Mouse (Mus musculus) forebrain, postnatal 0 days (tissue): ENCODE results near the gene Smap2. TPM values are rescaled to one million over a fixed set of nuclear protein-coding genes. Genes with fewer than 3 reads are reported as not detected.

Source experiments
- ATAC-seq: fragments of 200-750 bp; cut with Nextera tagmentation; 2 replicates; pipeline ENCODE4 v1.8.0; 2017; ENCODE audit warnings: mild to moderate bottlenecking, moderate library complexity
- DNase-seq: peaks from one replicate; pipeline ENCODE4 v3.0.0-alpha.2; 2015
- H3K27ac ChIP-seq: fragments of 300-500 bp; sonication (generic); 2 replicates; pipeline ENCODE4 v1.5.1; 2014; ENCODE audit warnings: low read depth, mild to moderate bottlenecking, antibody characterized with exemption, low read length, moderate library complexity, mixed read lengths
- H3K27me3 ChIP-seq: fragments of 300-500 bp; sonication (generic); 2 replicates; pipeline ENCODE4 v1.6.1; 2014; ENCODE audit warnings: mild to moderate bottlenecking, low read length, mixed read lengths; ENCODE audit not compliant: insufficient read depth
- H3K36me3 ChIP-seq: fragments of 300-500 bp; sonication (generic); 2 replicates; pipeline ENCODE4 v1.6.1; 2014; ENCODE audit warnings: mild to moderate bottlenecking, moderate library complexity; ENCODE audit not compliant: insufficient read depth
- H3K4me1 ChIP-seq: fragments of 300-500 bp; sonication (generic); 2 replicates; pipeline ENCODE4 v1.6.1; 2014; ENCODE audit warnings: antibody characterized with exemption; ENCODE audit not compliant: insufficient read depth
- H3K4me2 ChIP-seq: fragments of 300-500 bp; sonication (generic); 2 replicates; pipeline ENCODE4 v1.6.1; 2014; ENCODE audit warnings: low read depth, mild to moderate bottlenecking, moderate library complexity
- H3K4me3 ChIP-seq: fragments of 300-500 bp; sonication (generic); 2 replicates; pipeline ENCODE4 v1.5.1; 2014; ENCODE audit warnings: low read depth, low read length, mixed read lengths
- H3K9ac ChIP-seq: fragments of 300-500 bp; sonication (generic); 2 replicates; pipeline ENCODE4 v1.6.1; 2014; ENCODE audit warnings: mild to moderate bottlenecking
- H3K9me3 ChIP-seq: fragments of 300-500 bp; sonication (generic); 2 replicates; pipeline ENCODE4 v1.6.1; 2016; ENCODE audit warnings: low read length
- CTCF ChIP-seq: sonication (generic); IDR thresholded peaks from 2 replicates; pipeline ENCODE4 v1.5.1; 2016; ENCODE audit warnings: antibody characterized with exemption, control low read depth, low read depth
- WGBS: fragments of 180-500 bp; shearing (Covaris S2); extraction: QIAGEN DNeasy Blood & Tissue Kit; methylation state at CpG from one replicate; pipeline ENCODE4 v1.1.7; 2014; 5-methylcytosine and 5-hydroxymethylcytosine counted together
- microRNA-seq, 2 experiments: library from miRNA; unstranded; fragments of <30 nt; microRNA quantifications; one replicate each; pipeline ENCODE4; 2016
- polyA plus RNA-seq: library from polyadenylated mRNA; unstranded; fragments of >200 nt; fragmentation: Nextera tagmentation; extraction: Ambion mirVana; gene quantifications from 2 replicates; pipeline ENCODE4 v1.2.1, GENCODE M21; 2015
- total RNA-seq: library from RNA; depleted of rRNA; stranded (reverse); fragments of >200 nt; gene quantifications from 2 replicates; pipeline ENCODE4 v1.2.3, GENCODE M21; 2014; rRNA removed

Gene Smap2
- total and polyA plus RNA-seq, 2 experiments from 2014 or later: 49.7 to 92.0 TPM

DNA sequence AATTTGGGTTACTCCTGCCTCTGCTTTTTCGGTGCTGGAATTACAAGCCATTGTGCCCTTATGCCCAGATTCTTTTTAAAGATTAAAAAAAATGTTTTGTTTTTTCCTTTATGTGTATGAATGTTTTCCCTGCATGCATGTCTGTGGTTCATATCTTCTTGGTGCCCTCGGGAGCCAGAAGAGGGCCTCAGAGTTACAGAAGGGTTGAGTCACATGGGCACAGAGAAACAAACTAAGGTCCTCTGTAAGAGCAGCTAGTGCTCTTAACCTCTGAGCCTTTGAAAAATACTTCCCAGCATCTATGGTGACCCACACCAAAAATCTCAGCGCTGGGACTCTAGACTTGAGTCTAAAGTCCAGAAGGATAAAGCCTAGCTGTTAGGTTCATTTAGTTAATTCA lies 91.7 kb downstream of the Smap2 start:
- Histone ChIP-seq H3K4me1 (no peaks in the 10 kb centered on the region), H3K36me3 (peaks cover 19% of the 10 kb centered on the region), H3K27me3 (no peaks in the 10 kb centered on the region), H3K4me3 (peak overlapping the region; percentile 61), H3K9me3 (peaks cover 17% of the 10 kb centered on the region; the same call in 1 of the 2 replicates), H3K4me2 (peak overlapping the region; percentile 76), H3K9ac (peak overlapping the region; percentile 87), H3K27ac (peak overlapping the region; percentile 94)
- peak; percentile 60 for ATAC-seq
- DNase-seq: peak; percentile 60
- TF ChIP-seq CTCF: peak; percentile 36; the same call in 1 of the 2 replicates
- WGBS: 19% methylated on average over 3 of the region's 3 CpGs

DNA sequence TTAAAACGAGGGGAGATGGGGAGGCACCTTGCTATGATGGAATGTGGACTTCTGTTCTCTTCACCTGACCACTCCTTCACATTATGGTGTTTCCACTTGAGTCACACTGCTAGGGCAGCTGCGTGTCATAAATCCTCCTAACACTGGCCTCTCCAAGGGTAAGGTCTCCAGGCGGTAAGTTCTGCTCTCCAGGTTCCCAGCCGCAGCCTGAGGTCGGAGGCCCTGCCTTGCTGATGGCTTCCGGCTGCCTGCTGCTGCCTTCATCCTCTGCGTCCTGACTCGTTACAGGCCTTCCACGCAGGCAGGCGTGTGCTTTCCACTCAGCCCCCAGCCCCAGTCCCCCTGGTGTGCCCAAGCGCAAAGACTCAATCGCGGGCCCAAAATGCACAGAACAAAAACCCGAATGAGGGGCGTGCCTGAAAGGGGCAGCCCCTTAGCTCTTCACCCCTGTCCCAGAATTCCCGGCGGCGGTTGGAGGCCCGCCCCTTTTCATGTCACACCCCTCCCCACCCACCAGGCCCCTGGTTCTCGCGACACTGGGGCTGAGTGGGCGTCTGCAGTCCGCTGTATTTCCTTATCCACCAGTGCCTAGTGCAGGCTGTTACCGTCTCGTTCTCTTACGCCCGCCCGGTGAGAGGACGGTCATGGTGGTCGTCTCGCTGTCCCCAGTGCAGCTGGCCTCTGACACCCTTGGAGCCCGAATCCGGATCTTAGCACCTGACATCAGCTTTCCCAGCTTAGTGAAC lies 92.3 kb downstream of the Smap2 start, which contains the start of gene Exo5:
Gene Exo5 (minus strand): TSS at position 464 of the 746 bp plus-strand sequence.
- H3K27ac ChIP-seq: peak within 1 kb of the TSS; percentile 94
- ATAC-seq (peak; percentile 99), DNase-seq (peak; percentile 95)
- peak within 1 kb of the TSS; percentile 87 for H3K9ac ChIP-seq
- H3K4me3 ChIP-seq: peak within 1 kb of the TSS; percentile 61
- H3K9me3 ChIP-seq: peaks cover 23% of the 10 kb centered on the region; the same call in 1 of the 2 replicates
- H3K36me3 ChIP-seq: peaks cover 26% of the 10 kb centered on the region
- no peaks in the 10 kb centered on the region for H3K4me1 ChIP-seq
- H3K27me3 ChIP-seq: no peaks in the 10 kb centered on the region
- 0 out of 2 replicates have a peak, but pooled peaks have one; percentile 0 for TF ChIP-seq CTCF
- H3K4me2 ChIP-seq: peak within 1 kb of the TSS; percentile 76
- under 1% methylated on average over 33 of the region's 33 CpGs for WGBS

DNA sequence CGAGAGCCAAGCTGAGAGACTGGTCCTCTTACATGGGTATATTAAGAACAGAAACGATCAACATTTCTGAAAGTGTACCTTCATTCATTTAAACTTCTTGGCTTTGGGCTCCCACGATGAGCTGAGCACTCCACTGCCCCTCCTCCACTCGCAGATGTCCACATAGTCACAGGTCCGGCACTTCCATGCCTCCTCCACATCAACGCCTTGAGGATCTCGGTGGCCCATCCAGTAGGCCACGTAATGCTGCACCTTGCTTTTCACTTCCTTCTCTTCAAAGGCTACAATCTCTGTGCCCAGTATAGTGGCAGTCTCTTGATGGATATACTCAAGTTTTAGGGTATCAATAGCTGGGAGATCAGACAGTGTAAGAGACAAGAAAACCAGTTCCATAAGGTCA lies 95.6 kb downstream of the Smap2 start:
- Histone ChIP-seq H3K4me3 (no peak overlapping the region), H3K27me3 (no peaks in the 10 kb centered on the region), H3K36me3 (peaks cover 27% of the 10 kb centered on the region), H3K9me3 (peaks cover 23% of the 10 kb centered on the region; the same call in 1 of the 2 replicates), H3K9ac (no peak overlapping the region), H3K4me1 (no peaks in the 10 kb centered on the region), H3K27ac (no peak overlapping the region), H3K4me2 (no peak overlapping the region)
- DNase-seq: no peak
- WGBS: 97% methylated on average over 8 of the region's 8 CpGs
- TF ChIP-seq CTCF: no peak
- ATAC-seq: no peak

Small RNA genes within 50 kb of the gene (microRNA-seq; reads per million reads assigned to microRNA genes)
- gene Mir7015: 0 to 0.73 reads per million in 2 experiments

Other genes starting within 250 kb of the Smap2 start
- gene Nfyc, start 185.7 kb downstream of the Smap2 start, total RNA-seq: 72.7 and 78.2 TPM in 2 replicates
- 74.6 and 81.4 TPM in 2 replicates for gene Nfyc, start 185.7 kb downstream of the Smap2 start, polyA plus RNA-seq
- gene Rims3, start 162.4 kb downstream of the Smap2 start, total RNA-seq: 68.2 and 86.1 TPM in 2 replicates
- gene Rims3, start 162.4 kb downstream of the Smap2 start, polyA plus RNA-seq: 14.7 and 21.7 TPM in 2 replicates
- gene Exo5, start 92.2 kb downstream of the Smap2 start, total RNA-seq: 15.6 and 15.7 TPM in 2 replicates
- gene Exo5, start 92.2 kb downstream of the Smap2 start, polyA plus RNA-seq: 16.0 and 18.7 TPM in 2 replicates
- gene Zfp69, start 65.5 kb downstream of the Smap2 start, total RNA-seq: 2.6 and 3.1 TPM in 2 replicates
- gene Zfp69, start 65.5 kb downstream of the Smap2 start, polyA plus RNA-seq: 2.5 and 4.5 TPM in 2 replicates
- 28.1 and 29.8 TPM in 2 replicates for gene Col9a2, start 22.1 kb upstream of the Smap2 start, total RNA-seq
- 8.2 and 9.1 TPM in 2 replicates for gene Col9a2, start 22.1 kb upstream of the Smap2 start, polyA plus RNA-seq
- 14.2 and 20.5 TPM in 2 replicates for gene Zmpste24, start 81.0 kb upstream of the Smap2 start, total RNA-seq
- gene Zmpste24, start 81.0 kb upstream of the Smap2 start, polyA plus RNA-seq: 13.0 and 16.1 TPM in 2 replicates
- gene Tmco2, start 92.0 kb upstream of the Smap2 start, total RNA-seq: not detected in 2 replicates
- not detected in 2 replicates for gene Tmco2, start 92.0 kb upstream of the Smap2 start, polyA plus RNA-seq
- gene Rlf, start 197.8 kb upstream of the Smap2 start, total RNA-seq: 41.0 and 42.9 TPM in 2 replicates
- 9.3 and 17.4 TPM in 2 replicates for gene Rlf, start 197.8 kb upstream of the Smap2 start, polyA plus RNA-seq